Mouse (Mus musculus): ENCODE measurements at regions not wholly inside any gene's neighbourhood (a gene's known extent, or its start where the extent isn't known, plus 50 kb on each side); places are given as distances from the start of the nearest gene placed in this dataset.
"Not testable (repeated sequence)": the region's sequence is repeated elsewhere in the genome, so short reads cannot be mapped to it uniquely, and the experiment has no call there.

GRCm38 (mm10) chr6:67673316-67673715, 137.7 kb upstream of the Tacstd2 start:
- DNase-seq, result not testable (repeated sequence)

- not testable (repeated sequence) for DNase-seq
Observed at GRCm38 (mm10) chr6:67668073-67668472, 132.5 kb upstream of the Tacstd2 start.

GRCm38 (mm10) chr6:67631617-67632016, 96.0 kb upstream of the Tacstd2 start:
- no peak for DNase-seq

GRCm38 (mm10) chr6:67610402-67610801, 74.8 kb upstream of the Tacstd2 start:
- DNase-seq, result no peak

GRCm38 (mm10) chr6:67609461-67609860, 73.9 kb upstream of the Tacstd2 start:
- DNase-seq, result not testable (repeated sequence)
